Mouse (Mus musculus) mesoderm, embryonic 11.5 days (tissue): ENCODE measurements around the gene Paics.
A peak's percentile ranks its signal among the peaks of the same experiment; 100 is the strongest.
"Not testable (repeated sequence)": the region's sequence is repeated elsewhere in the genome, so short reads cannot be mapped to it uniquely, and the experiment has no call there.

Experiments
- DNase-seq: peaks from one replicate; pipeline ENCODE4 v3.0.0-alpha.2; 2012; ENCODE audit warnings: low read depth, low spot score

Paics gene

DNA sequence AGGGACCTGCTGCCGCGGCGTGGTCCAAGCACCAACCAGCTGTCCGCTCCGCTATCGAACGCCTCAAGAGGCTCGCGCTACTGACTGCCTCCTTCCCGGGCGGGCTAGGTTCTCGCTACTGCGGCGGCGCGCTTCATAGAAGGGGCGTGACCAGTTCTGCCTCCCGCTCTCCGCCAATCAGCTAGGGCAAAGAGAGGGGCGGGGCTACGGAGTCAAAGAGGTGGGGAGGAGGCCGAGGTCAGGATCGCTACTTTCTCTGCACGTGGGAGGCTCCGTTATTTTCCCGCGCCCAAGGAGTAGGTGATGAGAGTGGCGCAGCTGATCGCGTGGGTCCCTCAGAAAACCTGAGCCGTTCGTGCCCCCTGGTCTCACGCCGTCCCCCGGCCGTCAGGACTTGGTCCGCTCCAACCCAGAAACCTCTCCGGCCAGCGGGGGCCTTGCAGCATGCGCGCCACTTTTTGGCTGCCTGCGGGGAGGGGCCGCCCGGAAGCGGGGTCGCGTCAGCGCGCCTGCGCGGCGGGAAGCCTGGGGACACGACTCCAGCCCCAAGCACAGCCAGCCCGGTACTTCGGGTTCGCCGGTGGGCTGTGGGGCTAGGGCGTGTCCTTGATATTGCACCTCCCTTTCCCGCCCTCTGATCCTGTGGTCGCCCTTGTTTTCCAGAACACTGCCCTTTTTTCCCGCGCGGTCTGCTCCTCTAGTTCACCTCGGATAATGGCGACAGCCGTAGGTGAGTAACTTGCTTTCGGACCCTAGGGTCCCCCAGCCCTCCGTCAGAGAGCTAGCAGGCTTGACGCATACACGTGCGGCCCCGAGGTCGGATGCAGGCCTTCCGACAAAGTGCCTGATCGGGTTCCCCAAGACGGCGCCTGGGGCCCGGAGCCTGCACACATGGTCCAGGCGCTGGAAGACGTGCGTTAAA, at the start of gene Paics, which contains the start of gene Ppat:
Gene Paics, plus strand, starts transcription at position 202 of the 922 bp plus-strand sequence.
Gene Ppat, minus strand, starts transcription at position 473 of the 922 bp plus-strand sequence.
- DNase-seq, result peak; percentile 99

DNA sequence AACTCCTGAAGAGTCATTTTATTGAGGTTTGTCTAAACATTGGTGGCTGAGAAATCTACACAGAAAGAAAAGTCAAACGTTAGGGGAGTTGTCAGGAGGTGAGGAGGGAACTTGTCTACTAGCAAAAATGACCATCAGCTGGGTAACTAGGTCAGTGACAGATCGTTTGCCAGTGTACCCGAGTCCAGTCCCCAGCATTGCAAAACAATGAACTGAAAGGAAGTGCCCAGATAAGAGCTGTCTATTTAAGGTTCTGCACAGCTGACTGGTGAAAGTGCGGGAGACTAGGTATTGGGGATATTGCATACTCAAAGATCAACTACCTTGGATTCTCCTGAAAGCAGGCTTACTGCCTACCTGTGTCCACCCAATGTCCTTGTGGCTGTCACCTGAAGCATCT, 49.0 kb upstream of the Paics start:
- DNase-seq, result no peak

DNA sequence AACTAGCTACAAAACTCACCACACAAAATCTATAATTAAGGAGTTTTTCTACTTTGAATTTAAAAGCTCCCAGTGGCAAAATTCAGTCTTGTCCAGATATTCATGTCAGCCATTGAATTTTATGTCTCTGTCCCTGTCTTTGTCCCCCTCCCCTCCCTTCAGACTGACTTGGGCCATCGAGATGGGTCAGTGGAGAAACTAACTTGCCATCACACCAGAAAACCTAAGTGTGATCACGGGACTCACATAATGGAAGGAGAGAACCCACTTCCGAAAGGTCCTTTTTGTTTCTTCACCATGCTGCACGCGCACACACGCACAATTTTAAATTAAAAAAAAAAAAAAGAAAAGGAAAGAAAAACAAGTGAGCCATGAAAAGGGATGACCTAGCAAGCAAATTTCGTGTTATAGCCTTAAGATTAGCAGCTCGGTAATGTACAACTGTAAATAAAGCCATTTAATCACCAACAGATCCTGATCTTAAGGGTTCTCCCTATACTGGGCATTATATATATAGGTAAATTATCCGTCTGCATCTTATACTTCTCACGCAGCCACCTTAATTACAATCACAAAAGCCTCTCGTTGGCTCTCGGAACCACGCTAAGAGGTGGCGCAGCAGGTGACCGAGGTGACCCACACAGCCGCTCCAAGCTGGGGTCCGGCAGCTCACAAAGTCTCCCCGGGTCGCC, 46.2 kb upstream of the Paics start:
- DNase-seq, result no peak

DNA sequence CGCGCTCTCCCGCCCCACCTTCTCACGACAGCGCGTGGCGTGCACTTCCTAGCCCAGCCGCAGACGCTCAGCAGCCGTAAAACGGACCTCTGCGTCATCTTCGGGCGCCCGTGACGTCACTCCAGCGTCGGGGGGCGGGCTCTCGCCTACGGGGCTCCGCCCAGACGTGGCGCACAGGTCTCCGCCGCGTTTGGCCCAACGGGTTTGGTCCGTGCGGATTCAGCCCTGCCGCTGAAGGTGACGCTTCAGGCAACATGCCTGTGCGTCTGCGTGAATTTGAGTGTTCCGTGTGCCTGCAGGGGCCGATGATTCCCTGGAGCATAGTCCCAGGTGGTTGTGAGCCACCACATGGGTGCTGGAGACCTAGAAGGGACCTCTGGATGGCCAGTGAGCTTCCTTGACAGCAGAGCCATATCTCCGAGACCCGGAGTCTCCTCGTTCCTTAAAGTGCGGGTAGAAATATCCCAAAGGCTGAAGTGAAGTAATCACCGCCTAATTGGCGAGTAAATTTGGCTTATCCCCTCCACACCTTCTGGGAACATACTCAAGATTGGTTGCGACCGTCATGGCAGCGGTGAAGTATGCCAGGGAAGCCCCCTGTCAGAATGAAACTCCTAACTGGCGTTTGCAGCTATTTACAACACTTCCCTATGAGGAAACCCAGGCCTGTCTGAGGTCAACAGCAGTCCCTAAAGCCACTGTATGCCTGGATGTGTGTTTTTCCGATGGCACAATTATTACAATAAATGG, 45.5 kb upstream of the Paics start, which contains the start of gene Aasdh:
Gene Aasdh, minus strand, starts transcription at position 110 of the 750 bp plus-strand sequence.
- peak; percentile 98 for DNase-seq

DNA sequence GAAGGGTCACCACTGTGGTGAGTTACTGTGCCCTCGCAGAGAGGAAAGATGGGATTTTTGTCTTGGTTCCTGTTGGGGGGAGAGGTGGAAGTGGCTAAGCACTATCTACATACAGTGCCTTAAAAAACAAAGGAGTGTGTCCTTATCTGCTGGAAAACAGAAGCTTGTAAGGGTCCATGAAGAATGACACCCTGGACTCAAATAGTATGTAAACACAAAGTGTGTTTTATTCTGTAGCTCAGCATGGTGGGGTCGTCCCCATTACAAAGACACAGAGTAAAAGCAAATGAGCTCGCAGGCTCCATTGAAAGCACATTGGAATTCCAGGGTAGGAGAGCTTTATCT, 45.0 kb upstream of the Paics start:
- no peak for DNase-seq

DNA sequence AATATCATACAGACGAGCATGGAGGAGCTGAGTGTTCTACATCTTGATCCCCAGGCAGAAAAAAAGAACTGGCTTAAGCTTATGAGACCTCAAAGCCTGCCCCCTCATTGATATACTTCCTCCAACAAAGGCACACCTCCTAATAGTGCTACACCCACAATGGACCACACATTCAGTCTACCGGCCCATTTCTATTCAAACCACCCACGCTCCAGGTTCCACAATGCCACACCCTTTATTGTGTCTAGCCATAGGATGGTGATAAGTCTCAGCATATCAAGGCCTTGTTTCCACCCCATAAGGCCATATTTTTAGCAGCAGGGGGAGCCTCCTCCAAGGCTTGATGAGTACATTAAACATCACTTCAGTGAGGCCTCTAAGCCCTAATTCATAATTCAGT, 40.3 kb upstream of the Paics start:
- DNase-seq, result no peak

DNA sequence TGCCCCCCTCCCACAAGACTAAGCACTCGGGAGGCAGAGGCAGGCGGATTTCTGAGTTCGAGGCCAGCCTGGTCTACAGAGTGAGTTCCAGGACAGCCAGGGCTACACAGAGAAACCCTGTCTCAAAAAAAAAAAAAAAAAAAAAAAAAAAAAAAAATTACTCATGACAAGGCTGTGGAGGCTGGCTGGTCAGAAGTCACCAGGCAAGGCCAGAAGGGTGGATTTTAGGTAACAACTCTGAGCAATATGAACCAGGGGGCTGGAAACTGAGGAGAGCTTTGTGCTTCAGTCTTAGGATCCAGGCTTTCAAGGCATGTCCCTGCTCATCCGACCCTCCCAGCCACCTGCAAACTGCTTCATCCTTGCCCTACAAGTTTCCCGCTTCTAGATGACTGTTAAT, 38.6 kb upstream of the Paics start:
- DNase-seq, result not testable (repeated sequence)

DNA sequence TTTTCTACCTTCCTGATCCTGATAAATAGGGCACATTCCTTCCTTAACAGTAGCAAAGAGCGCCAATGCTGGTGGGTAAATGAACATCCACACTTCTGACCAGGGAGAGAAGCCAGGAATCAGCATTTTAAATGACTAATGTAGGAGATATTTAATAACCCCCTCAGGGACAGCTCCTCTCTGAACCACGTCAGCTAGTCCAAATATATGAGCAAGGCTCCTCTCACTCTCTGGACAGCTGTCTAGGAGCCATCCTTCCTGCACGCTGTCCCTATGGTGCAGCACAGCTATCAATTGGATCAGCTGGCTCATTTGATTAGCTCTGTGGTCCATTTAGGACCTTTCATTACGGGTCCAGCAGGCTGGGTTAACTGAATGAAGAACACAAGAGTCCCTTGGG, 28.3 kb upstream of the Paics start:
- DNase-seq, result no peak

DNA sequence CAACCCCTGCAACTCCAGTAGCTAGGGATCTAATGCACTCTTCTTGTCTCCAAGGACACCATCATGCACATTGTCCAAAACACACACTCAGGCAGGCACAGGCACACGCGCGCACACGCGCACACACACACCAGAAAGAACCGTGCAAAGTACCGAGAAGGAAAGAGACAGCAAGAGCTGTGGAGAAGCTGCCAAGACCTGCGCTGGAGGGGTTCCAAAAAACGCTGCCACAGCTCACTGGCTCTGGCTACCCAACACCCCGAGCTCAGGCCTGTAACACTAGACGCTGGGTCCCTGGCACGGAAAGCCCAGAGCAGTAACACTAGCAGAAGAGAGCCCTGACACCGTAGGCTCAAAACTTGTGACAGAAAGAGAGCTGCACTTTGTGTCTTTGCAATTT, 27.7 kb upstream of the Paics start:
- no peak for DNase-seq

DNA sequence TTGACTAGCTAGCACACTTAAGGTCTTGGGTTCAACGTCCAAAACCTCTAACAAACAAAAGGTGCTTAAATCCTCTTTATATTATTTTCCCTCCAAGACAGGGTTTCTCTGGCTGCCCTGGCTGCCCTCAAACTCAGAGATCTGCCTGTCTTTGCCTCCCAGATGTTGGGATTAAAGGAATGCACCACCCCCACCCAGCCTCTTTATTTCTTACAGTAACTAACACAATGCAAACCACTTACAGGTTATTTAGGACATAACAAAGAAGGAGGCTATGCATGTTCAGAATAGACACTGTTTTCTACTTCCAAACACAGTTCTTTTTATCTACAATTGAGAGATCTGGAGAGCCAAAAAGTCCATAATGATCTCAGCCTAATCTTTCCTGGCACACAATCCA, 26.8 kb upstream of the Paics start:
- DNase-seq, result no peak

DNA sequence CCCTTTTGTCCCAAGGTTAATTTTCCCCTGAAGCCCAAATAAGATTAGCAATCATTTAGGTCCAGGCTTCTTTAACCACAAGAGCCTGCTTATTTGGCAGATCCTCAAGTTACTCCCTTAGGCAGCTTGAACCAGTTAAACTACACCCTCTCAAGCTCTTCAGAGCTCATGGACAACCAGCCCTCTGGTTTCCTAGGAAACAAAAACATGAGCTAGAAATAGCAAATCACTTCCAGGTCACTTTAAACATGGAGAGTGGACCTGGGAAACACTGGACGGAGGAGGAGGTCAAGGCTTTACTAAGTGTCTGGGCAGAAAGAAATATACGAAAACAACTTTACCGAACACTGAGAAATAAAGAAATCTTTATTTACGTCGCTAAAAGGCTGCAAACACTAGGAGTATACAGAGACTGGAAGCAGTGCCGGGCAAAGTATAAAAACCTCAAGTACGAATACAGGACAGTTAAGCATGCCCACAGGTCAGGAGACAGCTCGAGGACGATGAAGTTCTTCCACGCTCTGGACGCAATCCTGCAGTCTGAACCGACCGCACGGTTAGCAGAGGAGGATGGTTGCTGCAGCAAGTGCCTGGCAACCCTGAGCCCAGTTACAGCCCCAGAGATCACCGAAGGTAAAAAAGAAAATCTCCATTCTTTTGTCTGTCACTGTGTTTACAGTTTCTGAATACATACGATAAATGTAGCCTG, 22.8 kb upstream of the Paics start:
- peak; percentile 19 for DNase-seq

DNA sequence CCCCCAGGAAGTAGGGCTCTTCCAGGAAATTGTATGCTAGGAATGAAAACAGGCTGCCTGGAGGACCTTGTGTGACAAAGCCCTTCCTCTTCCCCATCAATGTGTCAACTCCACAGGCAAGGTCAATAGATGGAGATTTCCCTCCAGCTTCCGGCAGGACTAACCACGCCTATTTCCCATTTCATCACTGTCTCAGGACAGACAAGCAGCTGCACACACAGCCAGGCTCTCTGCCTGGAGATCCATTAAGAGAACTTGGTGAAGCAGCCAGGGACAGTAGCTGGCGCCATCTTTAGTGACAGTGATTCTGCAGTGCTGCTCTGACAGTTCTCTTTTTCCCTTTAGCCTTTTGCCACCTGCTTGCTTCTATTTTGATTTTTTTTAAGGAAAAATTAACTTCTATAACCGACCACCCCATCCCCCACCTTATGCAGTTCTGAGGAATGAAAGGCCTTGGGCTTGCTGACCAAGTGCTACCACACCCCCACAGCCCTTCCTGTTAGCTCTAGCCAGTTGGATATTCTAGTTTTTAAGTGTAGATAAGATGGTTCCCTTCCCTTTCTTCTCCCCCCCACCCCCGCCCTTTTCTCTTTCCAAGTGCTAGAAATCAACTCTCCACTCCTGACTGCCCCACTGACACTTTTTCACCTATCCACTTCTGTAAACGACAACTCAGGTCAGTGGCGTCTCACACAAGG, 21.8 kb upstream of the Paics start:
- DNase-seq, result peak; percentile 49

DNA sequence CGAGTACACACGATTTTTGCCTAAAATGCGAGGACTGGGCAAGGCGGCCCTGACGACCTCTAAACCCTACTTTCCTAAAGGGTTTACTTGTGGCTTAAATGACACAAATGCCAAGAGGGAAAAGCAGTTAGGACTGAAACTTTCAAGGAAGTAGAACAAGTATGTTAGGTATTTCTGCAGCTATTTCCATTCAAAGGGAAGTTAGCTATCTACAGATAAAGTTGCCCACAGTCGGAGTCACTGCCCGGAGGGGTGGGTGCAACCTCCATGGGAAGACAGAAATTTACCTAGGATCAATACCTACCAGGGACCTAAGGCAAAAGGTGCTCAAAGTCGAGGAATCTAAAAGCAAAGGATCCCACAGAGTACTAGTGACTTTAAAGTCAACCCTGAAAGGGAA, 11.4 kb upstream of the Paics start:
- DNase-seq, result no peak

DNA sequence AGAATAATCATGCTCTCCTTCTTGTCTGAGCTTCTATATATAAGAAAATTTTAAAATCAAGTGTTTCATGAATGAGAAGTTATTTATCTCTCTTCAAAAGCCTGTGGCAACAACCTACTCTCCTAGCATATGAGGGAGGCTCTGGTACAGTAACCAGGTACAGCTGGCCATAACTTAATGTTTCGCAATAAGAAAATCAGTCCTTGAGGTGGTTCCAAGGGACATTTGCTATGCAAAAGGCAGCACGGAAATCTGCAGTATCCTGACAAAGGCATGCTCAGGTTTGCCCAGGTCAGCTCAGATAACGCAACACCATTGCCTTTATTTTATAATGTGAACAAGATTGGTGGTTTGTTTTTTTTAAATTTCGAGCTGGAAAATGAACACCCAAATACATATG, 9.1 kb upstream of the Paics start:
- DNase-seq, result no peak

DNA sequence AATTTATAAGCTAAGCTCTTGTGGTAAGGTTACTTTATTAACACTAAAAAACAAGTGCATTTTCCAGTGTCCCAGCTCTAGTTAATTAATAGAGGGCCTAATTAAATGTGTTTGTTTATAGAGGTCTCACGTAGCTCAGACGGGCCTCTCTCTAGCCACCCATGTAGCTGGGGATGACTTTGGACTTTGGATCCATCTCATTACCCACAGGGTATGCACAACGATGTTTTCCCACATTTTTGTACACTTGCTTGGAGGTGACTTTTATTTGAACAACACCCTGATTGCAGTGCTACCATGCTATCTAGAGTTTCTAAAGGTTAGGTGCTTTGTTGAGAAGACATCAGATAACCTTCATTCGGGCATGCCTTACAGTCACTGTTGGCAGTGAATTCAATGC, 8.6 kb upstream of the Paics start:
- DNase-seq, result no peak

DNA sequence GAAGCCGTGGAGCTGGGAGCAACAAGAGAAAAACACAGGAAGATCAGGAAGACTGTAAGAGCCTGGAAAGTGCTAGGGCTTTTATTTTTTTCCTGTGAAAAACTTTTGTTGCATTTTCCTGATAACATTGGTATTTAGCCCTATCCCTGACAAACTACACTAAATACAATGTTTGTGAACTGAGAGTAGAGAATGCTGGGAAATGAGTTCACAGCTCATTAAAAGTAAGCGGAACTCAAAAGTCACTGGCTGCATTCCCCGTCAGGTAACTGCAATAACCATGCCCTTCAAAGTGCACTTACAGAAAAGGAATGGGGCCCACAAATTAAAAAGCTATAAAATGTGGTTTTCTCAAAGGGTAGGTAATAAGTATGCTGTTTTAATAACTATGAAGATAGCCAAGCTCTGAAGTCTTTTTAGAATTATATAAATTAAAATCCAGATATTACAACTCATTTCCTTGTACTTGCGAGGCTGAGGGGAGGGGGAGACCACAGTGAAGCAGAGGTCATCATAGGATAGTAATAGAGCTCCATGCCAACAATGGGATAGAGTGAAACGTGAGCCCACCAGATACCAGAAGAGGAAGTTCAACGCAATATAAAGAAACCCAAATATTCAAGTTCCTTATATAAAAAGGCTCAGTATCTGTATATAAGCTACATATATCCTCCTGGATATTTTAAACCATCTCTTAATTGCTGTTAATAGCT, 6.0 kb upstream of the Paics start:
- no peak for DNase-seq

DNA sequence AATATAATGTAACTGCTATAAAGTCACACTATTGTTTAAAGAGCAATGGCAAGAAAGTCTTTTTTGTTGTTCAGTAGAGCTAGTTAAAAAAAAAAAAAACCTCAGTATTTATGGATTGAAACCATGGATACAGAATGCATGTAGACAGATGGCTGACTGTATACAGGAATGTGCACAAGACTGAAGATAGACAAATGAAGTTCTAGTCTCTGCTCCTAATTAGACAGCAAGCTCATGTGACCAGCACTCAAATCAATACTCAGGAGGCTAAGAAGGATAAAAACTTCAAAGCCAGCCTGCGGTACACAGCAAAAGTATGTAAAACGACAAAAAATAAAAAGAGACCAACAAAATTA, 5.5 kb upstream of the Paics start:
- no peak for DNase-seq

DNA sequence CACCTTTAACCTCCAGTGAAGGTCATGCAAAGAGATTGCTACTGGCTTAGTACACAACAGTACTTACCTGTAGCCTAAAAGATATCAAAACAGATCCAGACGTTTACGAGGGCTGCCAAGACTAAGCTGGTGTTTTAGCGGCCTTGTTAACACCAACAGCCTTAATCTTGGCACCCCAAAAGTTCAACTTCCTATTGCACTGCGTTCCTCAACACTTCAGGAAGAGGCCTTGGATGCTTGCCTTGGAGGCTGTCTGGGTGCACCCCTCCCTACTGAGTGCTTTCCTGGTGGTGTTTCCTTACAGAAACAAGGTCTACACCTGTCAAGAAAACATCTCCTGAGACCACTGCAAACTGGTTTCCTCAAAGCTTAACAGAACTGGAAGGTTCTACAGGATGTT, 4.0 kb upstream of the Paics start:
- no peak for DNase-seq

DNA sequence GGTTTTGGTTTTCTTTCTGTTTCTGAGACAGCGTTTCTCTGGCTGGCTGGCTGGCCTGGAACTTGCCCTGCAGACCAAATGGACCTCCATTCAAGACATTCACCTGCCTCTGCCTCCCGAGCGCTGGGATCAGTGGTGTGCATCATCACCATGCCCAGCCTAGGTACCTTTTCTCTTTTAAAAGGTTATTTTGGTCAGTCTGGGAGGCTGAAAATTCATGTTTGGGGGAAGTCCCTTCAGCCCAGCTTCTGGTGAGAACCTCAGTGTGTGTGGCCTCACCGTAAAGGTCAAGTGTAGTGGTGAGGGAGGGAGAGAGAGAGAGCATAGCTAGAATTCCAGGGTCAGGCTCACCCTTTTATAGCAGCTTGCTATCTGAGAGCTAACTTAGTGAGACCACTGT, 3.3 kb upstream of the Paics start:
- no peak for DNase-seq

DNA sequence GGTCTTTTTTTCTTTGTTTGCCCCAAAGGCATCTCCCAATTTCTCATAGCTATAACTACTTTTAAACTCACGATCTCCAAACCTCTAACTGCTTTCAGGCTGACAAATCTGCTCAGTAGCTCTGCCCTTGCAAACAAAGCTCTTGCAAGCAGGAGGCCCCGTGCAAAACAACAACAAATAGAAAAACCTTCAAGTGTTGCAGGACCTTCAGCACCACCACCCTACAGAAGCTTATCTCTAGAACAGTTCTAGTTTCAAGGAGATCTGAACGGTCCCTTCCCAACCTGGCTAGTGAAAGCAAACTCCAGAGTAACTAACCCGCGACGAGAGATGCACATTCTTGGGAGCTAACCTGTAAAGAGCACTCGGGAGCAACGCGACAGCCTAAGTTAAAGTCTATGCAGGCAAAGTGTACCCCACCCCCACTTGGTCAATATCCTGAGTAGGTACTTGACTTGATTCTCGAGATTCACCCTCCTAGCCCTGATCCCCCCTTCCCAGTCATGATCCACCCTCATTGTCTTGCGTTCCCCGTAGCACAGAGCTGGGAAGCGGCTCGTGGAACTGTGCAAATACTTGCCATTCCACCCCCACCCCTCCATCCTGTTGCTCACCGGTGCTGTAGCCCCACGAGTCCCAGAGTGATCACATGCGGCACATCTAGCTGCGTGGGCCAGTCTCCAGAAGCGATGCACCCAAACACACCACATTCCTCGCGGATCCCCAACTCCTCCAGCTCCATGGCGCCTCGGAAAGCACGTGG, 583 bp upstream of the Paics start:
- DNase-seq, result no peak
